Mouse (Mus musculus) MEL (cell line): ENCODE data around the gene Rhoq.

Experiments
- BHLHE40 ChIP-seq: IDR thresholded peaks from 2 replicates; pipeline ENCODE4 v1.6.1; 2012; ENCODE audit warnings: low read depth, mild to moderate bottlenecking, inconsistent platforms, low read length, improper control_type of control experiment, borderline replicate concordance
- CHD1 ChIP-seq: IDR thresholded peaks from 2 replicates; pipeline ENCODE4 v1.6.1; 2012; ENCODE audit warnings: low read depth, mild to moderate bottlenecking, inconsistent platforms, low read length, improper control_type of control experiment
- CTCF ChIP-seq, 3 experiments: IDR thresholded peaks in 2 of 3; conservative IDR thresholded peaks in 1 of 3; 2 replicates each; pipeline ENCODE4 v1.5.1; 2011 to 2012; ENCODE audit warnings: low read length in 3 of 3, low read depth in 2 of 3, mild to moderate bottlenecking in 2 of 3, improper control_type of control experiment in 1 of 3, inconsistent platforms in 1 of 3, mixed read lengths in 1 of 3, moderate library complexity in 1 of 3; ENCODE audit not compliant: control insufficient read depth in 1 of 3, insufficient read depth in 1 of 3, poor library complexity in 1 of 3, severe bottlenecking in 1 of 3
- ETS1 ChIP-seq: IDR thresholded peaks from 2 replicates; pipeline ENCODE4 v1.6.1; 2012; ENCODE audit warnings: low read depth, mild to moderate bottlenecking, inconsistent platforms, low read length, improper control_type of control experiment, moderate library complexity
- GATA1 ChIP-seq: IDR thresholded peaks from 2 replicates; pipeline ENCODE4 v1.6.1; 2011; ENCODE audit warnings: low read depth, low read length, improper control_type of control experiment
- HCFC1 ChIP-seq: IDR thresholded peaks from 2 replicates; pipeline ENCODE4 v1.6.1; 2012; ENCODE audit warnings: low read depth, mild to moderate bottlenecking, inconsistent platforms, low read length, improper control_type of control experiment, moderate library complexity
- KAT2A ChIP-seq: conservative IDR thresholded peaks from 2 replicates; pipeline ENCODE4 v1.6.1; 2012; ENCODE audit warnings: low read depth, low read length, improper control_type of control experiment, inconsistent platforms
- MXI1 ChIP-seq: IDR thresholded peaks from 2 replicates; pipeline ENCODE4 v1.6.1; 2011; ENCODE audit warnings: mild to moderate bottlenecking, low read depth, low read length, improper control_type of control experiment
- MYC ChIP-seq: IDR thresholded peaks from 2 replicates; pipeline ENCODE4 v1.6.1; 2011; ENCODE audit warnings: low read depth, mild to moderate bottlenecking, low read length, improper control_type of control experiment, moderate library complexity
- POLR2A ChIP-seq, 2 experiments: IDR thresholded peaks; 2 replicates each; pipeline ENCODE4 v1.6.1; 2011 to 2012; ENCODE audit warnings: low read length in 2 of 2, mild to moderate bottlenecking in 2 of 2, control low read depth in 1 of 2, improper control_type of control experiment in 1 of 2, low read depth in 1 of 2, moderate library complexity in 1 of 2; ENCODE audit not compliant: control insufficient read depth in 1 of 2, insufficient read depth in 1 of 2, poor library complexity in 1 of 2
- POLR2AphosphoS5 ChIP-seq: IDR thresholded peaks from 2 replicates; pipeline ENCODE4 v1.6.1; 2012; ENCODE audit warnings: low read depth, borderline replicate concordance, mild to moderate bottlenecking, inconsistent platforms, low read length, moderate library complexity, mixed read lengths
- USF1 ChIP-seq: IDR thresholded peaks from 2 replicates; pipeline ENCODE4 v1.6.1; 2014; ENCODE audit warnings: low read depth, mild to moderate bottlenecking, inconsistent platforms, low read length, improper control_type of control experiment, moderate library complexity

DNA sequence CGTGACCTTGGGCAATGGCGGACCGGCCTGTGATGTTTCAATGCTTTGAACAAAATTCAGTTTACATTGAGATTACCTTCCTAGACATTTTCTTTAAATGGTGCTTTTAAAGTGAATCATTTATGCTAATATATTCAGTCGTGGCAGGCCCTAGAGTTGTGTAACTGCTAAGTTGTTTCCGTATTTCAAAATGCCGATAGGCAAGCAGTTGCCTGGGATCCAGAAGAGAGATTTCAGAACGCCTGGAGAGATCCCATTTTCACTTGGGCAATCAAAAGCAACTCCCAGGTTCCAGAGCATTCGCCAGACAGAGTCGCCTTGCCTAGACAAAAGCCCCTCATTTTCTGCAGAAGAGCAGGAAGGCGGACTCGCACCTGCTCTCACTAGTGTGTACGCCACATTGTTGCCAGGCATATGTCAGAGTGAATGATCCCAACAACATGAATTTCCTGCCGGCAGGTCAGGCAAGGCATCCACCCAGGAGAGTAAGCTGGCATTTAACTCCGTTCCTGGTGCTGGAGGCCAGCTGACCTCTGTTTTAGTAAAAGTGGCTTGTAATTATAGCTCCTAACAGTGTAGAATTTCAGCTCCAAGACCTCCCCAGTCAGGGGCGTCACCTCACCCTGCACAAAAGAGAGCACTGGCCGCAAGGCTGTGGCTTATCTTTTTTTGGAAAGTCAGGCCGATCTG, 23.7 kb downstream of the Rhoq start:
- TF ChIP-seq HCFC1 (no peak), POLR2AphosphoS5 (no peak), GATA1 (no peak), CTCF (IDR thresholded peaks at IDR 0.05 in 2 of 3, conservative IDR thresholded peaks at IDR 0.05 in 1 of 3; ENCODE audit: control insufficient read depth in 1 of 3, insufficient read depth in 1 of 3, low read depth in 2 of 3, low read length in 3 of 3, poor library complexity in 1 of 3, severe bottlenecking in 1 of 3) (no peak), ETS1 (no peak), BHLHE40 (no peak), POLR2A (IDR thresholded peaks at IDR 0.05; ENCODE audit: control insufficient read depth in 1 of 2, insufficient read depth in 1 of 2, low read depth in 1 of 2, low read length in 2 of 2, poor library complexity in 1 of 2) (no peak), CHD1 (no peak), KAT2A (no peak), MXI1 (no peak), USF1 (no peak), MYC (no peak)
